Mouse (Mus musculus): ENCODE results near the gene Fnbp1. TPM values are rescaled to one million over a fixed set of nuclear protein-coding genes. Genes with fewer than 3 reads are reported as not detected.

Gene Fnbp1
- polyA plus RNA-seq, 1 experiment from 2014 or later: 27.8 TPM

- peak overlapping the region; percentile 87 for H3K27ac ChIP-seq
- H3K4me2 ChIP-seq: no peak overlapping the region
- no peaks in the 10 kb centered on the region for H3K9me3 ChIP-seq
- no peak for ATAC-seq (ENCODE audit: insufficient read depth, low FRiP score, low read depth)
- no peaks in the 10 kb centered on the region for H3K27me3 ChIP-seq (replicated peaks)
- no peaks in the 10 kb centered on the region for H3K36me3 ChIP-seq
- no peak overlapping the region for H3K9ac ChIP-seq
- peaks cover 20% of the 10 kb centered on the region for H3K4me1 ChIP-seq
- no peak overlapping the region for H3K4me3 ChIP-seq (replicated peaks)
- 58% methylated on average over 3 of the region's 3 CpGs for WGBS
These were observed 36.5 kb downstream of the Fnbp1 start for GRCm38 (mm10) chr2:31105279-31105678.

- no peak for ATAC-seq (ENCODE audit: insufficient read depth, low FRiP score, low read depth)
- WGBS: 67% methylated on average over 8 of the region's 8 CpGs
- no peak overlapping the region for H3K27ac ChIP-seq
- no peak overlapping the region for H3K4me3 ChIP-seq (replicated peaks)
- H3K9me3 ChIP-seq: no peaks in the 10 kb centered on the region
- H3K27me3 ChIP-seq (replicated peaks): no peaks in the 10 kb centered on the region
- H3K4me1 ChIP-seq: peaks cover 20% of the 10 kb centered on the region
- H3K36me3 ChIP-seq: no peaks in the 10 kb centered on the region
- H3K4me2 ChIP-seq: no peak overlapping the region
- no peak overlapping the region for H3K9ac ChIP-seq
These were observed 38.5 kb downstream of the Fnbp1 start for GRCm38 (mm10) chr2:31103321-31103720.

GRCm38 (mm10) chr2:31101285-31101684 lies 40.5 kb downstream of the Fnbp1 start:
- ATAC-seq (ENCODE audit: insufficient read depth, low FRiP score, low read depth): no peak
- H3K4me3 ChIP-seq (replicated peaks): no peak overlapping the region
- H3K9ac ChIP-seq: no peak overlapping the region
- WGBS: 68% methylated on average over 3 of the region's 3 CpGs
- H3K9me3 ChIP-seq: no peaks in the 10 kb centered on the region
- peaks cover under 1% of the 10 kb centered on the region; the same call in 1 of the 2 replicates for H3K36me3 ChIP-seq
- H3K4me1 ChIP-seq: peaks cover 8% of the 10 kb centered on the region; the same call in 1 of the 2 replicates
- peak overlapping the region; percentile 9; the same call in 1 of the 2 replicates for H3K27ac ChIP-seq
- H3K4me2 ChIP-seq: no peak overlapping the region
- H3K27me3 ChIP-seq (replicated peaks): no peaks in the 10 kb centered on the region

DNA sequence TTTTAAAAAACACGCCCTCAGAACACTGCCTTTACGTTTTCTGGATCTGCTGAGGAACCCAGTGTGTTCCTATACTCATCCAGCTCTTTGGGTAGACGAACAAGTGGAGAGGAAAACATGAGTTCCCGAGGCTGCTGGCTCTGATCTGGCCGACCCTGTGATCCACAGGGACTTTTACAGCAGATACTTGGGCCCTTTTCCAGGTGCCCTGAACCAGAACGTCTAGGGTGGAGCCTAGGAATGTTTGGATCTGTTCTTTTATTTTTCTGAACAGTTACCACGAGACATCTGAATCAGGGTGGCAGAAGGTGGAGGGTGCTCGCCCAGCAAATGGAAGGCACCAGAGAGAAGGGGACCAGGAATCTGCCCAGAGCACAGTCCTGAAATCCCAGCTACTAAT lies 42.7 kb downstream of the Fnbp1 start:
- H3K36me3 ChIP-seq: peaks cover 6% of the 10 kb centered on the region; the same call in 1 of the 2 replicates
- 81% methylated on average over 8 of the region's 8 CpGs for WGBS
- no peak overlapping the region for H3K27ac ChIP-seq
- H3K4me3 ChIP-seq (replicated peaks): no peak overlapping the region
- 0 out of 2 replicates have a peak, but pooled peaks cover 8% of the 10 kb centered on the region for H3K4me1 ChIP-seq
- H3K4me2 ChIP-seq: no peak overlapping the region
- H3K9me3 ChIP-seq: no peaks in the 10 kb centered on the region
- ATAC-seq (ENCODE audit: insufficient read depth, low FRiP score, low read depth): no peak
- no peak overlapping the region for H3K9ac ChIP-seq
- H3K27me3 ChIP-seq (replicated peaks): no peaks in the 10 kb centered on the region

- no peak overlapping the region for H3K27ac ChIP-seq
- ATAC-seq (ENCODE audit: insufficient read depth, low FRiP score, low read depth): no peak
- no peaks in the 10 kb centered on the region for H3K27me3 ChIP-seq (replicated peaks)
- H3K4me1 ChIP-seq: 0 out of 2 replicates have a peak, but pooled peaks cover 8% of the 10 kb centered on the region
- no peak overlapping the region for H3K4me2 ChIP-seq
- H3K4me3 ChIP-seq (replicated peaks): no peak overlapping the region
- 92% methylated on average over 11 of the region's 11 CpGs for WGBS
- no peak overlapping the region for H3K9ac ChIP-seq
- H3K36me3 ChIP-seq: peaks cover 6% of the 10 kb centered on the region; the same call in 1 of the 2 replicates
- H3K9me3 ChIP-seq: no peaks in the 10 kb centered on the region
These were observed 43.2 kb downstream of the Fnbp1 start for GRCm38 (mm10) chr2:31098616-31099015.

GRCm38 (mm10) chr2:31097276-31097675 lies 44.5 kb downstream of the Fnbp1 start:
- Histone ChIP-seq H3K36me3 (peaks cover 6% of the 10 kb centered on the region; the same call in 1 of the 2 replicates), H3K9ac (no peak overlapping the region), H3K27ac (no peak overlapping the region), H3K27me3 (replicated peaks) (no peaks in the 10 kb centered on the region), H3K4me3 (replicated peaks) (no peak overlapping the region), H3K4me2 (no peak overlapping the region), H3K9me3 (no peaks in the 10 kb centered on the region), H3K4me1 (0 out of 2 replicates have a peak, but pooled peaks cover 8% of the 10 kb centered on the region)
- 65% methylated on average over 2 of the region's 2 CpGs for WGBS
- no peak for ATAC-seq (ENCODE audit: insufficient read depth, low FRiP score, low read depth)

GRCm38 (mm10) chr2:31096119-31096518 lies 45.7 kb downstream of the Fnbp1 start:
- no peak for ATAC-seq (ENCODE audit: insufficient read depth, low FRiP score, low read depth)
- 81% methylated on average over 15 of the region's 15 CpGs for WGBS
- Histone ChIP-seq H3K27ac (no peak overlapping the region), H3K4me2 (no peak overlapping the region), H3K27me3 (replicated peaks) (no peaks in the 10 kb centered on the region), H3K9ac (no peak overlapping the region), H3K9me3 (no peaks in the 10 kb centered on the region), H3K36me3 (peaks cover 6% of the 10 kb centered on the region; the same call in 1 of the 2 replicates), H3K4me3 (replicated peaks) (no peak overlapping the region), H3K4me1 (0 out of 2 replicates have a peak, but pooled peaks cover 4% of the 10 kb centered on the region)

GRCm38 (mm10) chr2:31094565-31094964 lies 47.2 kb downstream of the Fnbp1 start:
- peaks cover 6% of the 10 kb centered on the region; the same call in 1 of the 2 replicates for H3K36me3 ChIP-seq
- ATAC-seq (ENCODE audit: insufficient read depth, low FRiP score, low read depth): no peak
- H3K27me3 ChIP-seq (replicated peaks): no peaks in the 10 kb centered on the region
- H3K4me3 ChIP-seq (replicated peaks): no peak overlapping the region
- no peak overlapping the region for H3K9ac ChIP-seq
- H3K4me1 ChIP-seq: peaks cover under 1% of the 10 kb centered on the region; the same call in 1 of the 2 replicates
- H3K9me3 ChIP-seq: no peaks in the 10 kb centered on the region
- no peak overlapping the region for H3K4me2 ChIP-seq
- 36% methylated on average over 5 of the region's 5 CpGs for WGBS
- H3K27ac ChIP-seq: peak overlapping the region; percentile 28; the same call in 1 of the 2 replicates

DNA sequence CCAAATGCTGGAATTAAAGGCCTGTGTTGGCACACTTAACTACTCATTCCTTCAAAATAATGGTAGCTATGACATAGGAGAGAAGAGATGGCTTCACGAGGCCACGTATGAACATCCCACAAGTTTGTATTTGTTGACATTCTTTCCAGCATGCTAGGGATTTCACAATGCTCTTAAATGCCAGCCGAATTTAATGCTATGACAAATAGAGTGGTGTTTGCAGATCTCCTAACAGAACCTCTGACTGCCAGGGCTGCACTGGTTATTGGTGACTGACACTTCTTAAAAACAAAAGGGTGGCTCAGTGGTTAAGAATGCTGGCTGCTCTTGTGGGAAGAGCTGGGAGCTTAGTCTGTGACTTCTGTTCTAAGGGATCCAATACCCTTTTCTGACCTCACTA lies 48.9 kb downstream of the Fnbp1 start:
- Histone ChIP-seq H3K4me2 (no peak overlapping the region), H3K9ac (no peak overlapping the region), H3K4me3 (replicated peaks) (no peak overlapping the region), H3K36me3 (peaks cover 6% of the 10 kb centered on the region; the same call in 1 of the 2 replicates), H3K27me3 (replicated peaks) (no peaks in the 10 kb centered on the region), H3K9me3 (no peaks in the 10 kb centered on the region), H3K27ac (no peak overlapping the region), H3K4me1 (peaks cover 13% of the 10 kb centered on the region)
- WGBS: 78% methylated on average over 3 of the region's 3 CpGs
- ATAC-seq (ENCODE audit: insufficient read depth, low FRiP score, low read depth): no peak

DNA sequence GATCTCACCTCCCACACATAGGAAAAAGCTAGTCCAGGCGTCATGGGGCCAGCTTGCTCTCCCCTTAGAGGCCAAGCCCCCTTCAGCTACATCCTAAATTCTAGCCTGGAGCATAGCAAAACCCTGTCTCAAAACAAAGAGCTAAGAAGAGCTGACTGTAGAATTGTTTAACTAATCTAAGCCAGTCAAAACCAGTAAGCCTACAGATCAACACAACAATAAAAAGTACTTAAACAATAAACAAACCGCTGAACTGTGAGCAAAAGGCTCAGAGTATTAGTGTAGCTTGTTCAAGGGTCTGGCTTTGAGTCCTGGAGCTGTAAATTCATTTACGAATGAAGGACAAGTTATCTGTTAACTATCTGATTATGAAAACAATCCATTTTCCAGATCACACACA lies 50.6 kb downstream of the Fnbp1 start:
- no peak overlapping the region for H3K4me2 ChIP-seq
- no peak overlapping the region for H3K27ac ChIP-seq
- ATAC-seq (ENCODE audit: insufficient read depth, low FRiP score, low read depth): no peak
- H3K9ac ChIP-seq: no peak overlapping the region
- peaks cover 23% of the 10 kb centered on the region for H3K4me1 ChIP-seq
- no peaks in the 10 kb centered on the region for H3K9me3 ChIP-seq
- no peaks in the 10 kb centered on the region for H3K27me3 ChIP-seq (replicated peaks)
- 53% methylated on average over 3 of the region's 3 CpGs for WGBS
- H3K4me3 ChIP-seq (replicated peaks): no peak overlapping the region
- H3K36me3 ChIP-seq: peaks cover 4% of the 10 kb centered on the region; the same call in 1 of the 2 replicates

DNA sequence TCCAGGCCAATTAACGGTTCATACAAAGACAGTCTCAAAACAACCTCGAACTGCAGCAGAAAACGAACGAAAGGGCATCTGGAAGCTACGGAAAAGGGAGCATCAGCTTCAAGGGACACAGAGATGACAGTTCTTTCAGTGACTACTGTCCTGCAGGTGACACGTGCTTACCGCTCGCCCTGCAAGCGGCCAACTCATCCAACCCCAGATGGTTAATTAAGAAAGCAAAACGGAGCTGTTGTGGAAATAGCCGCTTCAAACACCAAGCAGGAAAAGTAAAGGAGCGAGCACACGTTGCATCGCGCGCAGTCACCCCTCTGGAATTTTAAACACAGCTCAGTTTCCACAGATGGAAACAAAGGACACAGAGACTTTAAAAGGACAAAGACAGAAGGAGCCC lies 52.2 kb downstream of the Fnbp1 start:
- no peak for ATAC-seq (ENCODE audit: insufficient read depth, low FRiP score, low read depth)
- H3K4me2 ChIP-seq: no peak overlapping the region
- H3K4me1 ChIP-seq: peaks cover 23% of the 10 kb centered on the region
- H3K4me3 ChIP-seq (replicated peaks): no peak overlapping the region
- H3K36me3 ChIP-seq: 0 out of 2 replicates have a peak, but pooled peaks cover 6% of the 10 kb centered on the region
- H3K27ac ChIP-seq: no peak overlapping the region
- WGBS: 70% methylated on average over 16 of the region's 16 CpGs
- H3K9ac ChIP-seq: no peak overlapping the region
- no peaks in the 10 kb centered on the region for H3K9me3 ChIP-seq
- H3K27me3 ChIP-seq (replicated peaks): no peaks in the 10 kb centered on the region

DNA sequence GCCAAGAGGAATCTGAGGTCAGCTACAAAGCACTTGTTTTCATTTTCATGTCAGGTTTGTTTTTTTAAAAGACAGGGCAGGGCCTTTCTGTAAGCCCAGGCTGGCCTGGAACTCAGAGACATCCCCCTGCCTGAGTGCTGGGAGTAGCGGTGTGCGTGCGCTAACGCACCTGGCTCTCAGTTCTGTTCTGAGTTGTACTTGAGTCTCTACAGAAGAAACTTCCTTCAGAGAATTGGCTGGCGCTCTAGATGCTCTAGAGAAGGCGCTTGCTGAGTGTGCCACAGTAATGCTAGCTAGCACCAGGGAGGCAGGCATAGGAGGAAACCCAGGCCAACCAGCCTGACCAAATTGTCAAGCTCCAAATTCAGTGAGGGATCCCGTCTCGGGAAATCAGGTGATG lies 52.9 kb downstream of the Fnbp1 start:
- no peaks in the 10 kb centered on the region; the same call in 1 of the 2 replicates for H3K9me3 ChIP-seq
- H3K9ac ChIP-seq: no peak overlapping the region
- peaks cover 13% of the 10 kb centered on the region for H3K36me3 ChIP-seq
- H3K27me3 ChIP-seq (replicated peaks): no peaks in the 10 kb centered on the region
- H3K4me2 ChIP-seq: no peak overlapping the region
- 78% methylated on average over 8 of the region's 8 CpGs for WGBS
- no peak overlapping the region for H3K4me3 ChIP-seq (replicated peaks)
- H3K4me1 ChIP-seq: peaks cover 23% of the 10 kb centered on the region
- ATAC-seq (ENCODE audit: insufficient read depth, low FRiP score, low read depth): no peak
- H3K27ac ChIP-seq: peak overlapping the region; percentile 23
